Mouse (Mus musculus): ENCODE data around the gene Mrpl22.

- TF ChIP-seq POLR2A (IDR thresholded peaks at IDR 0.05; ENCODE audit: low read depth, low read length) (no peak), CTCF (IDR thresholded peaks at IDR 0.05; ENCODE audit: extremely low read depth, insufficient read depth, insufficient read length, insufficient replicate concordance) (no peak)
Observed at GRCm38 (mm10) chr11:58223751-58224150, 52.3 kb downstream of the Mrpl22 start.
